Mouse (Mus musculus) hindbrain, embryonic 14.5 days (tissue): ENCODE measurements around the gene Cyp4f16. TPM values are rescaled to one million over a fixed set of nuclear protein-coding genes. Genes with fewer than 3 reads are reported as not detected.

Experiments used
- ATAC-seq: fragments of 200-750 bp; cut with Nextera tagmentation; 2 replicates; pipeline ENCODE4 v1.8.0; 2017; ENCODE audit warnings: moderate number of reproducible peaks, mild to moderate bottlenecking, moderate TSS enrichment, moderate library complexity; ENCODE audit not compliant: low FRiP score
- DNase-seq: peaks from one replicate; pipeline ENCODE4 v3.0.0-alpha.2; 2015; ENCODE audit warnings: low spot score
- H3K27ac ChIP-seq: fragments of 300-500 bp; sonication (generic); 2 replicates; pipeline ENCODE4 v1.5.1; 2014; ENCODE audit warnings: mild to moderate bottlenecking, moderate library complexity
- H3K27me3 ChIP-seq: fragments of 300-500 bp; sonication (generic); 2 replicates; pipeline ENCODE4 v1.6.1; 2014; ENCODE audit warnings: mild to moderate bottlenecking, low read length, mixed read lengths; ENCODE audit not compliant: control insufficient read depth, insufficient read depth
- H3K36me3 ChIP-seq: fragments of 300-500 bp; sonication (generic); replicated peaks from 2 replicates; pipeline ENCODE4 v1.6.1; 2014; ENCODE audit not compliant: control insufficient read depth, insufficient read depth
- H3K4me1 ChIP-seq: fragments of 300-500 bp; sonication (generic); replicated peaks from 2 replicates; pipeline ENCODE4 v1.6.1; 2014; ENCODE audit warnings: antibody characterized with exemption, low read length, mixed read lengths; ENCODE audit not compliant: control insufficient read depth, insufficient read depth
- H3K4me2 ChIP-seq: fragments of 300-500 bp; sonication (generic); replicated peaks from 2 replicates; pipeline ENCODE4 v1.6.1; 2014; ENCODE audit warnings: mild to moderate bottlenecking, moderate library complexity
- H3K4me3 ChIP-seq: fragments of 300-500 bp; sonication (generic); replicated peaks from 2 replicates; pipeline ENCODE4 v1.5.1; 2014; ENCODE audit warnings: mild to moderate bottlenecking, low read length
- H3K9ac ChIP-seq: fragments of 300-500 bp; sonication (generic); 2 replicates; pipeline ENCODE4 v1.6.1; 2014
- H3K9me3 ChIP-seq: fragments of 300-500 bp; sonication (generic); 2 replicates; pipeline ENCODE4 v1.6.1; 2016; ENCODE audit warnings: low read length; ENCODE audit not compliant: control insufficient read depth
- WGBS: fragments of 180-500 bp; shearing (Covaris S2); extraction: QIAGEN DNeasy Blood & Tissue Kit; methylation state at CpG from one replicate; pipeline ENCODE4 v1.1.7; 2014; 5-methylcytosine and 5-hydroxymethylcytosine counted together
- polyA plus RNA-seq: library from polyadenylated mRNA; unstranded; fragments of >200 nt; fragmentation: Nextera tagmentation; extraction: Ambion mirVana; gene quantifications from 2 replicates; pipeline ENCODE4 v1.2.1, GENCODE M21; 2014

Gene Cyp4f16
- polyA plus RNA-seq, 1 experiment from 2014 or later: 17.1 TPM

DNA sequence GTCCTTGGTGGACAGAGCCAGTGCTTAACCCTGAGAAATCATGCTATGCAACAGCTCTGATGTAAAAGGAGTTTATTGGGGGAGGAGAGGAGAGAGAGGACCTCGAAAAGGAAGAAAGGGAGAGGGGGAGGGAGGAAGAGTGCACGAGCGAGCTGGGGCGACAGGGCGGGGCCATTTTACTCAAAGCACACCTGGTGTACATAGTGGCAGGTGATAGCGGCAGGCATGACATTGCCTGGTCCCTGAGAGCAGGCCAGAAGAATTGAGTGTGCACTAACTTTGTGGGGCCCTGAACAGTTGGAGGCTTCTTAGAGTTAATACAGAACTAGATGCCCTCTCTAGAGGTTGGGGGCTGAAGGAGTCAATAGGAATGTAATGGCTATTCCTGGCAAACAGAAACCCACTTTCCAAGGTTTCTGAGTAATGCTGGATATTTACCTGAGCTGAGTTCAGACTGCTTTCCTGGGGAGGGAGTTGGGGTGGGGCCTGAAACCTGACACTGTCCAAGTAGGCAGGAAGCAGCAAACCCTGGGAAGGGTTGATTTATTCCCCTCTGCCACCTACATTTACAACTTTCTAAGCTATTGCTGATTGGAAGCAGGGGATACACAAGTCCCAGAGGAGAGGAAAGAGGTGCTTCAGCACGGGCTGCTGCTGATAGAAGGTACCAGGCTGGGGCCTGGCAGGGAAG lies 41.3 kb downstream of the Cyp4f16 start:
- no peak overlapping the region for H3K4me2 ChIP-seq
- H3K36me3 ChIP-seq: no peaks in the 10 kb centered on the region
- no peak overlapping the region for H3K9ac ChIP-seq
- DNase-seq (no peak), ATAC-seq (no peak)
- no peaks in the 10 kb centered on the region for H3K9me3 ChIP-seq
- H3K4me3 ChIP-seq: no peak overlapping the region
- H3K4me1 ChIP-seq: no peaks in the 10 kb centered on the region
- no peaks in the 10 kb centered on the region for H3K27me3 ChIP-seq
- 67% methylated on average over 7 of the region's 7 CpGs for WGBS
- no peak overlapping the region for H3K27ac ChIP-seq

- no peak overlapping the region for H3K9ac ChIP-seq
- 93% methylated on average over 18 of the region's 18 CpGs for WGBS
These were observed 60.1 kb downstream of the Cyp4f16 start for GRCm38 (mm10) chr17:32596494-32596893.

More at GRCm38 (mm10) chr17:32596494-32596893, 60.1 kb downstream of the Cyp4f16 start:
- no peak overlapping the region for H3K4me3 ChIP-seq
- no peaks in the 10 kb centered on the region for H3K27me3 ChIP-seq
- H3K9me3 ChIP-seq: no peaks in the 10 kb centered on the region
- H3K4me1 ChIP-seq: no peaks in the 10 kb centered on the region
- no peak for ATAC-seq
- H3K27ac ChIP-seq: no peak overlapping the region
- no peaks in the 10 kb centered on the region for H3K36me3 ChIP-seq
- no peak overlapping the region for H3K4me2 ChIP-seq
- no peak for DNase-seq

Other genes starting within 250 kb of the Cyp4f16 start
- 41.8 and 46.2 TPM in 2 replicates for gene Akap8, start 215.3 kb upstream of the Cyp4f16 start, polyA plus RNA-seq
- 111 and 121 TPM in 2 replicates for gene Akap8l, start 186.0 kb upstream of the Cyp4f16 start, polyA plus RNA-seq
- gene Wiz, start 147.1 kb upstream of the Cyp4f16 start, polyA plus RNA-seq: 45.9 and 47.5 TPM in 2 replicates
- 0.62 and 0.80 TPM in 2 replicates for gene Rasal3, start 133.0 kb upstream of the Cyp4f16 start, polyA plus RNA-seq
- gene Pglyrp2, start 112.4 kb upstream of the Cyp4f16 start, polyA plus RNA-seq: not detected in 2 replicates
- 0.99 and 1.2 TPM in 2 replicates for gene Cyp4f39, start 83.8 kb upstream of the Cyp4f16 start, polyA plus RNA-seq
- 6.8 and 10.5 TPM in 2 replicates for gene Cyp4f17, start 30.5 kb upstream of the Cyp4f16 start, polyA plus RNA-seq
- 0.37 and 0.60 TPM in 2 replicates for gene Cyp4f37, start 84.8 kb downstream of the Cyp4f16 start, polyA plus RNA-seq
- not detected in 2 replicates for gene Cyp4f40, start 122.3 kb downstream of the Cyp4f16 start, polyA plus RNA-seq
- 2.2 and 2.5 TPM in 2 replicates for gene Cyp4f15, start 149.1 kb downstream of the Cyp4f16 start, polyA plus RNA-seq